Mouse (Mus musculus) gastrocnemius, adult 8-10 months (tissue): ENCODE results near the gene Naaa. TPM values are rescaled to one million over a fixed set of nuclear protein-coding genes. Genes with fewer than 3 reads are reported as not detected.

Experiments used
- DNase-seq, 2 experiments: peaks; one replicate each; pipeline ENCODE4 v3.0.0; 2022; ENCODE audit warnings: low spot score in 2 of 2
- total RNA-seq, 4 experiments: library from RNA; stranded (reverse); gene quantifications; 2 replicates each; pipeline ENCODE4 v1.2.4; 2022

Gene Naaa
- total RNA-seq, 4 experiments from 2014 or later: 4.7 to 6.2 (median 5.6) TPM

DNA sequence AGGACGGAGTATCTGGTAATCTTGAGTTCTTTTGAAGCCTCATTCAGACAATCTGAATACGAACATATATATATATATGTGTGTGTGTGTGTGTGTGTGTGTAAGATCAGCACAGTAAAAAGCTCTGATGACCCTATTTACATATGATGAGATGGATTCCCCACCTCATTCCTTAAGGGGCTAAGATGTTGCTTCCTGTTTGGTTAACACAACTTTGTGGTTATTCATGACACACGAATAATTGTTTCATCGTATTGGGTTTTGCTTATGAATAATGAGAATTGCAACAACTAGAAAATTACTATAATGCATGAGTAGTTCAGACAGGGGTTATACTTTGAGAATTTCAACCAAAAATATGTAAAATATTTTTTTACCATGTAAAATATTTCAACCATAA lies 62.7 kb downstream of the Naaa start, which contains the start of gene U90926:
Gene U90926, minus strand, starts transcription at position 101 of the 400 bp plus-strand sequence.
- DNase-seq: no peak

DNA sequence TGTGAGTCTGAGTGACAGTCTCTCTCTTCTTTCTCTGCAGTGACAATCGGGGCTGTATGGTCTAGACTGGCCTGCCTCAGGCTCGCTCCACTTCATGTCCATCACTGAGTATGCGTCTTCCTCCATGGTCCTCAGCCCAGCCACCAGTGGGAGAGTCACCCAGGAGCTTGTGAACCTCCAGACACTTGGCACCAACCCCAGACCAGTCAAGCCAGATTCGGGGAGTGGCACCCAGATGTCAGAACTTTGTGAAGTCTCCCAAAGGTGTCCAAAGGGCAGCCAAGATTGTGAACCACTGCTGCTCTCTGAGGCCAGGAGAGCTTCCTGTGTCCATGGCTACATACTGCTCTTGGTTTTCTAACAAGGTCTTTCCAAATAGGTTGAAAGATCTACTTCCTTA lies 65.7 kb downstream of the Naaa start:
- no peak for DNase-seq

DNA sequence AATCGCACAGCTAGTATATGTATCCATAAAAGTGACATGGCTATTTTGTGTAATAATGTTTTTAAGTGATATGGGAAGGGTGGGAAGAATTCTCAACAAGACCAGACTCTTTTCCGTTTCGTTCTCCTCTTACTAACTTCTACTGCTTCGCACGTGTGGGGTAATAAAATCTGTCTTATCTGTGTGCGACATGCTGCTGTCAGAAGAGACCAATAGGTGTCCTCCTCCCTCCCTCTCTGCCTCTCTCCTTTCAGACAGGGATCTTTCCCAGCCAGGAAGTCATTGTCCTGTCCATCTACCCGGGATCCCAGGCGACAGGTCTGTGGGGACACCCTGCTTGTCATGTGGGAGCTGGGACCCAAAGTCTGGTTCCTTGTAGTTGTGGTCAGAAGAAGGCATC lies 67.8 kb downstream of the Naaa start:
- DNase-seq: no peak

Other genes starting within 250 kb of the Naaa start
- gene Cdkl2, start 234.3 kb downstream of the Naaa start, total RNA-seq: 1 to 10 TPM; 4.2 to 7.5 (median 5.7) TPM
- gene G3bp2, start 194.5 kb downstream of the Naaa start, total RNA-seq: 10 to 100 TPM; 53.3 to 63.2 (median 60.7) TPM
- 10 to 100 TPM; 68.9 to 76.0 (median 74.1) TPM for gene Uso1, start 140.2 kb downstream of the Naaa start, total RNA-seq
- not detected for gene U90926, start 62.8 kb downstream of the Naaa start, total RNA-seq
- gene Ppef2, start 21.9 kb downstream of the Naaa start, total RNA-seq: under 1 TPM in 1 of 4 experiments, not detected in 3; 0.19 TPM
- 10 to 100 TPM; 15.4 to 21.1 (median 18.4) TPM for gene Sdad1, start 32.3 kb upstream of the Naaa start, total RNA-seq
- under 1 TPM in 2 of 4 experiments, not detected in 2; 0.15 to 0.47 TPM for gene Cxcl9, start 49.9 kb upstream of the Naaa start, total RNA-seq
- gene Art3, start 53.7 kb upstream of the Naaa start, total RNA-seq: 100 to 1,000 TPM; 404 to 480 (median 430) TPM
- gene Cxcl10, start 70.7 kb upstream of the Naaa start, total RNA-seq: under 1 TPM in 1 of 4 experiments, not detected in 3; 0.46 TPM
- gene Nup54, start 157.0 kb upstream of the Naaa start, total RNA-seq: 10 to 100 TPM in 3 of 4 experiments, 1 to 10 TPM in 1; 9.5 to 13.5 (median 10.8) TPM
- gene Scarb2, start 228.7 kb upstream of the Naaa start, total RNA-seq: 10 to 100 TPM; 72.4 to 89.7 (median 80.3) TPM